Comparison of ENCODE assay signal across 7 mouse cellular contexts in the genomic region with DNA sequence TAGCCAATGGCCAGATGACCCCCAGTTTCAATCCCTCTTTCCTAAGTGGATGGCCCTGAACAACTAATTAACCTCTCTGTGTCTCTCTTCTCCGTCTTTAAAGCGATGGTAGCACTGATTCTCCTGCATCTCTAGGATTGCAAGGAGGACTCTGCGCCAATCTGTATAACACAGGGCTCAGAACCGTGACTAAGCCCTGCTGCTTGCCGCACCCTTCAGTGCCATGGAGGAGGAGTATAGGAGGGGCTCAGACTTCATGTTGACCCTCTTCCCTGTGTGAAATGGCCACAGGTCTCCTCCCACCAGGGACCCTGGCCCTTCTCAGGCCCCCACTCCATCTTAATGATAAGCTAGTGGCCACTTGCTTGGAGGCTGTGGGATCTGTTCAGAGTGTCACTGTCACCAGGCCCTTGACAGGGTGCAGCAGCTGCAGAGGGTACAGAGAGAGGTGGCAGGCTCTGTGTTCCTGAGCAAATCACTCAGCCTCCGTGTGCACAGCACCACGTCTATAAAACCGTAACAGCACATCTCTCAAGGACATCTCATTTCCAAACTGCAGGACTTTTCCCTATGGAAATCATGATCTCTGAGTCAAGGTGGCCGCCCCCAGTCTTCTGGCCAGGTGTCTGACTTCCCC. TPM values are rescaled to one million over a fixed set of nuclear protein-coding genes. Genes with fewer than 3 reads are reported as not detected.
A peak's percentile ranks its signal among the peaks of the same experiment; 100 is the strongest.
DNase-seq lines count a peak whose midpoint lies in the region; ATAC-seq and TF ChIP-seq lines count a peak whose summit lies in the region.

No protein-coding gene starts in this region.

- 52% methylated on average over 9 of the region's 9 CpGs for WGBS in embryonic facial prominence, embryonic 14.5 days
- 54% methylated on average over 9 of the region's 9 CpGs for WGBS in intestine, embryonic 14.5 days
- 37% methylated on average over 9 of the region's 9 CpGs for WGBS in neural tube, embryonic 12.5 days

- peak overlapping the region; percentile 78 for H3K27ac ChIP-seq in layer of hippocampus, adult 2 months
- H3K27ac ChIP-seq in embryonic facial prominence, embryonic 14.5 days (replicated peaks; ENCODE audit: low read depth, low read length): peak overlapping the region; percentile 75
- peak overlapping the region; percentile 87 for H3K27ac ChIP-seq in intestine, embryonic 14.5 days (ENCODE audit: low read depth)
- peak overlapping the region; percentile 53; the same call in 1 of the 2 replicates for H3K27ac ChIP-seq in neural tube, embryonic 12.5 days

- no peaks in the 10 kb centered on the region for H3K36me3 ChIP-seq in embryonic facial prominence, embryonic 14.5 days (ENCODE audit: control insufficient read depth, insufficient read depth, low read length)
- H3K36me3 ChIP-seq in intestine, embryonic 14.5 days (ENCODE audit: control insufficient read depth, insufficient read depth, low read length): no peaks in the 10 kb centered on the region
- H3K36me3 ChIP-seq in neural tube, embryonic 12.5 days: no peaks in the 10 kb centered on the region

- no peaks in the 10 kb centered on the region for H3K9me3 ChIP-seq in embryonic facial prominence, embryonic 14.5 days (ENCODE audit: control insufficient read depth, low read length)
- no peaks in the 10 kb centered on the region for H3K9me3 ChIP-seq in intestine, embryonic 14.5 days (ENCODE audit: control insufficient read depth, low read length)
- H3K9me3 ChIP-seq in neural tube, embryonic 12.5 days: 0 out of 2 replicates have a peak, but pooled peaks cover 5% of the 10 kb centered on the region

- peak overlapping the region; percentile 68 for H3K4me2 ChIP-seq in embryonic facial prominence, embryonic 14.5 days (ENCODE audit: low read depth, low read length)
- H3K4me2 ChIP-seq in intestine, embryonic 14.5 days (ENCODE audit: low read length): peak overlapping the region; percentile 85
- peak overlapping the region; percentile 80 for H3K4me2 ChIP-seq in neural tube, embryonic 12.5 days (replicated peaks)

- peaks cover 31% of the 10 kb centered on the region for H3K4me1 ChIP-seq in embryonic facial prominence, embryonic 14.5 days (ENCODE audit: control insufficient read depth, insufficient read depth, low read length)
- H3K4me1 ChIP-seq in intestine, embryonic 14.5 days (replicated peaks; ENCODE audit: control insufficient read depth, insufficient read depth, low read length): peaks cover 33% of the 10 kb centered on the region
- peaks cover 22% of the 10 kb centered on the region for H3K4me1 ChIP-seq in neural tube, embryonic 12.5 days

- TF ChIP-seq CTCF in layer of hippocampus, adult 2 months (conservative IDR thresholded peaks at IDR 0.05): no peak

- H3K9ac ChIP-seq in embryonic facial prominence, embryonic 14.5 days (ENCODE audit: low read depth, low read length): peak overlapping the region; percentile 50
- no peak overlapping the region; the same call in 1 of the 2 replicates for H3K9ac ChIP-seq in intestine, embryonic 14.5 days (ENCODE audit: low read length)
- H3K9ac ChIP-seq in neural tube, embryonic 12.5 days: peak overlapping the region; percentile 47

- no peak for DNase-seq in layer of hippocampus, adult 2 months (ENCODE audit: low spot score in 2 of 2)
- no peak for DNase-seq in layer of hippocampus, adult 18-20 months (ENCODE audit: low spot score in 2 of 2)
- peak; percentile 42 for DNase-seq in embryonic facial prominence, embryonic 14.5 days (ENCODE audit: low spot score)
- no peak for DNase-seq in intestine, embryonic 14.5 days (ENCODE audit: low spot score)
- no peak for DNase-seq in spleen, adult 18-20 months
- no peak for DNase-seq in frontal cortex, postnatal 25 days (ENCODE audit: low spot score in 2 of 2)

- H3K4me3 ChIP-seq in layer of hippocampus, adult 2 months: peak overlapping the region; percentile 36; the same call in 1 of the 2 replicates
- peak overlapping the region; percentile 38 for H3K4me3 ChIP-seq in embryonic facial prominence, embryonic 14.5 days (ENCODE audit: low read depth, low read length)
- peak overlapping the region; percentile 36 for H3K4me3 ChIP-seq in intestine, embryonic 14.5 days (ENCODE audit: low read depth, low read length)
- H3K4me3 ChIP-seq in neural tube, embryonic 12.5 days: peak overlapping the region; percentile 41

- H3K27me3 ChIP-seq in embryonic facial prominence, embryonic 14.5 days (replicated peaks; ENCODE audit: control insufficient read depth, insufficient read depth, low read length): no peaks in the 10 kb centered on the region
- H3K27me3 ChIP-seq in intestine, embryonic 14.5 days (replicated peaks; ENCODE audit: control insufficient read depth, insufficient read depth, low read length): no peaks in the 10 kb centered on the region
- H3K27me3 ChIP-seq in neural tube, embryonic 12.5 days (replicated peaks): no peaks in the 10 kb centered on the region

- ATAC-seq in embryonic facial prominence, embryonic 14.5 days (ENCODE audit: low read depth): peak; percentile 38; the same call in 1 of the 2 replicates
- no peak for ATAC-seq in intestine, embryonic 14.5 days (replicated peaks; ENCODE audit: low FRiP score, low TSS enrichment, low read depth)
- ATAC-seq in neural tube, embryonic 12.5 days (ENCODE audit: low FRiP score, low read depth): peak; percentile 44

RNA-seq across cellular contexts. Expression of gene Lgi2, which starts 51.6 kb away (rescaled TPM):
- total RNA-seq in layer of hippocampus, adult 2 months (2021): 10 to 100 TPM; 21.2 to 22.8 TPM
- 10 to 100 TPM; 20.8 to 24.3 TPM for total RNA-seq in layer of hippocampus, adult 18-20 months (2021)
- polyA plus RNA-seq in embryonic facial prominence, embryonic 14.5 days (2014; fragmentation: Nextera tagmentation; extraction: Ambion mirVana): 9.6 and 9.8 TPM in 2 replicates
- 8.9 and 10.5 TPM in 2 replicates for polyA plus RNA-seq in intestine, embryonic 14.5 days (2014; fragmentation: Nextera tagmentation; extraction: Ambion mirVana)
- 1.8 TPM in 2 replicates for polyA plus RNA-seq in neural tube, embryonic 12.5 days (2016; fragmentation: Nextera tagmentation; extraction: Ambion mirVana)

RNA-seq across cellular contexts. Expression of gene Sepsecs, which starts 51.7 kb away (rescaled TPM):
- 10 to 100 TPM; 10.5 to 10.6 TPM for total RNA-seq in layer of hippocampus, adult 2 months (2021)
- total RNA-seq in layer of hippocampus, adult 18-20 months (2021): 1 to 10 TPM; 8.6 to 8.9 TPM
- polyA plus RNA-seq in embryonic facial prominence, embryonic 14.5 days (2014; fragmentation: Nextera tagmentation; extraction: Ambion mirVana): 9.2 and 9.8 TPM in 2 replicates
- polyA plus RNA-seq in intestine, embryonic 14.5 days (2014; fragmentation: Nextera tagmentation; extraction: Ambion mirVana): 10.9 and 11.3 TPM in 2 replicates
- polyA plus RNA-seq in neural tube, embryonic 12.5 days (2016; fragmentation: Nextera tagmentation; extraction: Ambion mirVana): 8.4 and 8.8 TPM in 2 replicates
